Mouse (Mus musculus): Measurements from ENCODE around the gene Hmgcl.
"Not testable (repeated sequence)": the region's sequence is repeated elsewhere in the genome, so short reads cannot be mapped to it uniquely, and the experiment has no call there.

Gene Hmgcl

DNA sequence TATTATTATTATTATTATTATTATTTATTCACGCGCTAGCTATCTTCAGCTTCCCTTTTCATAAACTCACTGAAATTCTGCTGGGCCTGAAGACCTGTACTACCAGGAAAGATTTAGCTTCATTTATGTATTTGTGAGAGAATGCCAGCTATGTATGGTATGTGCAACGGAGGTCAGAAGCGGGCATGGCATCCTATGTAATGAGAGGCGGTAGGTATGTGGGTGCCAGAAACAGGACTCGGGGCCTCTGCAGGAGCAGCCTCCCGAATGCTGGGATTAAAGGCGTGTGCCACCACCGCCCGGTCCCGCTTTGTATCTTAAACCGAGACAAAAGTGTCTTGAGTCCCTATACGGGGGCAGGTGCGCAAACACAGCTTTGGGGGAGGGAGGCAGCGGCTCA lies 16.7 kb downstream of the Hmgcl start:
- DNase-seq: no peak

DNA sequence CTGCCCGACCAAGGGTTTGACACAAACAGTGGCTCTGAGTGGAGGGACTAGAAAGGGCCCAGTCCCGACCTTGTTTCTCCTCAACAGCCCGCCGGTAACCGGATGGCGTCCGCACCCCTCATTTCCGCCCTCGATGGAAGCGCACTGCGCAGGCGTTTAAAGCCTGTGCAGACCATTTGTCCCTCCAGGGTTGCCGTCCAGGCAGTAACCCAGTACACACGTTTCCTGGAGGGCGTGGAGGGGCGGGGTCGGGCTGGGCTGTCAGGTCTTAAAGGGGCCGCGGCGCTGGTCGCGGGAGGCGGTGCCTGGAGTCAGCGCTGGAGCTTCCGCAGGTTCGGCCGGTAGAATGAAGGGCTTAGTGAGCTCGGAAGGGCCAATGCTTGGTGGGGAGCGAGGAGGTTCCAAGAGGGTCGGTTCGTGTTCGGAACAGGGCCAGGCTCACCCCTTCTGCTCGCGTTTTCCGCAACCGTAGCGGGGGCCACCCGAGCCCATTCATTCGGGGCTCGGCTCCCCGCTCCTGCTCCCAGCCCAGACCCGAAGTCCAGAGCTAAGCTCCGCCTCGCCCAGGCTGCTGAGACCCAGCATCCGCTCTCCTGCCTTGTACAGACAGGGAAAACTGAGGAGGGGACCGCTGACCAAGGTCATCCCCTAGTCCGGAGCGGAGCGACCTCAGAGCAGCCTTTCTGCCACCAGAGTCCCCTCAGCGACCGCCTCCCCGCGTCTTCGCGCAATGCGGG lies 17.4 kb downstream of the Hmgcl start, which contains the start of gene Gale:
Gale (plus strand) TSS at position 271 of the 737 bp plus-strand sequence.
- DNase-seq: peak; percentile 96

GRCm38 (mm10) chr4:135964426-135964825 lies 18.2 kb downstream of the Hmgcl start:
- DNase-seq: peak; percentile 54

DNA sequence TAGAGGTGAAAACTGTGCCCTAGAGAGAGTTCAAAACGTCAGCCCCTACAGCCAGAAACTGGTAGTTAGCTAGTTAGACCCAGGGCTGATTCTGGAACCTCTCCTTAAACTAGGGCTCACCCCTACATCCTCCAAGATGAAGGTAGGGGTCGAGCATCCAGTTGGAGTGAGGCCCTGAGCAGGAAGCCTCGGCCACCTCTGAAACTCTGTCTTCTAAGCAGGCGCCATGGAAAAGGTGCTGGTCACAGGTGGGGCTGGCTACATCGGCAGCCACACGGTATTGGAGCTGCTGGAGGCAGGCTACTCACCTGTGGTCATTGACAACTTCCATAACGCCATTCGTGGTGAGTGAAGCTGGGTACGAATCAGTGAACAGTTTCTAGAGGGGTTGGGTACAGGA lies 18.9 kb downstream of the Hmgcl start:
- no peak for DNase-seq

DNA sequence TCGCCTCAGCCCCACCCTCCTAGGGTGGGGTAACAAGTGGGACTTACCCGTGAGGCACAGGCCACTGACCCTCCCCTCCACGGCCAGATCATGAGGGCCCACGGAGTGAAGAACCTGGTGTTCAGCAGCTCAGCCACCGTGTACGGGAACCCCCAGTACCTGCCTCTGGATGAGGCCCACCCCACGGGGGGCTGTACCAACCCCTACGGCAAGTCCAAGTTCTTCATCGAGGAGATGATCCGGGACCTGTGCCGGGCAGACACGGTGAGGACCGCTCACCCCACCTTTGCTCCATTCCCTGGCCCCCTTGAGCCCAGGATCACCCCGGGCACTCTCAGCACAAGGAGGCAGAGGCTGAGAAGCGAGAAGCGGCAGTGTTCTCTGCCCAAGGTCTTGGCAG lies 20.0 kb downstream of the Hmgcl start:
- DNase-seq: no peak

DNA sequence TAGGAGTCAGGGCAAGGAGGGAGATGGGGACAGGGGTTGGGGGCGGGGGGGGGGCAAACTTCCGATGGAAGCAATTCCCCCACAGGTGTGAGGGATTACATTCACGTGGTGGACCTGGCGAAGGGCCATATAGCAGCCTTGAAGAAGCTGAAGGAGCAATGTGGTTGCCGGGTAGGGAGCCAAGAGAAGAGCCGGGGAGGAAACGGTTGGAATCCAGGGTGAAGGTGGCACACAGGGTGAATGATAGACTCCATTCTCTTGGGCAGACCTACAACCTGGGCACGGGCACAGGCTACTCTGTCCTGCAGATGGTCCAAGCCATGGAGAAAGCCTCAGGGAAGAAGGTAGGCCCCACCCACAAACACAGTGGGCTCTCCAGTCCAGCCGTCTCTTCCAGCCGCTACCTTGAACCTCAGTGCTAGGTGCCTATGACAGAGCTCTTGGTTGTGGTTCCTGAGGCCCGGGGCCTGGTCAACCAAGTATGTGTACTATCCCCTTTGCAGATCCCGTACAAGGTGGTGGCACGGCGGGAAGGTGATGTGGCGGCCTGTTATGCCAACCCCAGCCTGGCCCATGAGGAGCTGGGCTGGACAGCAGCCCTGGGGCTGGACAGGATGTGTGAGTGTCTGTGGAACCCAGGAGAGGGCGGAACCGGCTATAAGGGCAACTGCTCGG lies 21.0 kb downstream of the Hmgcl start:
- DNase-seq: no peak

DNA sequence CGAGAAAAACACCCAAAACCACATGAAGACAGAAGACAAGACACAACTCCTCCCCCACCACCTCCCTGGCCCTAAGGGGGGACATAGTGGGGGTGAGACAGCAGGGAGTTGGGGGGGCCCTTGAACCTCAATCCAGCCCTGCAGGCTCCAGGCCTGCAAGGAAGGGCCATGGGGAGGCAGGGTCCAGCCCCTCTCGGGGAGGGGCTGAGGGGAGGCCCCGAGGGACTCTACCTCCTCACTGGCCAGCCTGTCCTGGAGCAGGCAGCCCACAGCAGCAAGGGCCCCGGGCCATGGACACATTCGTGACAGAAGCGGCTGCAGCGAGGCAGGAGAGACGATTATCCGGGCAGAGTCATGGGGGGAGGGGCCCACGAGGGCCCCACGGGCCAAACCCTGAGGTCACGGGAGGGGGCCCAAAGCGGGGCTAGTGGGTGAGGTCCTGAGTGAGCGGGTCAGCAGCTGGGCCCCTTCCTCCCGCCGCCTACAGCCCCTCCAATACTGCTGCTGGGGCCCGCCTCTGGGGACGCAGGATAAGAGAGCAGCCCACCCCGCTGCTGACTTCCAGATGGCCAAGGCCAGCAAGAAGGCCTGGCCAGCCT lies 22.1 kb downstream of the Hmgcl start:
- no peak for DNase-seq

- DNase-seq: no peak
Observed at GRCm38 (mm10) chr4:135969070-135969750, 23.0 kb downstream of the Hmgcl start.

- DNase-seq: no peak
Observed at GRCm38 (mm10) chr4:135970585-135970984, 24.3 kb downstream of the Hmgcl start.

DNA sequence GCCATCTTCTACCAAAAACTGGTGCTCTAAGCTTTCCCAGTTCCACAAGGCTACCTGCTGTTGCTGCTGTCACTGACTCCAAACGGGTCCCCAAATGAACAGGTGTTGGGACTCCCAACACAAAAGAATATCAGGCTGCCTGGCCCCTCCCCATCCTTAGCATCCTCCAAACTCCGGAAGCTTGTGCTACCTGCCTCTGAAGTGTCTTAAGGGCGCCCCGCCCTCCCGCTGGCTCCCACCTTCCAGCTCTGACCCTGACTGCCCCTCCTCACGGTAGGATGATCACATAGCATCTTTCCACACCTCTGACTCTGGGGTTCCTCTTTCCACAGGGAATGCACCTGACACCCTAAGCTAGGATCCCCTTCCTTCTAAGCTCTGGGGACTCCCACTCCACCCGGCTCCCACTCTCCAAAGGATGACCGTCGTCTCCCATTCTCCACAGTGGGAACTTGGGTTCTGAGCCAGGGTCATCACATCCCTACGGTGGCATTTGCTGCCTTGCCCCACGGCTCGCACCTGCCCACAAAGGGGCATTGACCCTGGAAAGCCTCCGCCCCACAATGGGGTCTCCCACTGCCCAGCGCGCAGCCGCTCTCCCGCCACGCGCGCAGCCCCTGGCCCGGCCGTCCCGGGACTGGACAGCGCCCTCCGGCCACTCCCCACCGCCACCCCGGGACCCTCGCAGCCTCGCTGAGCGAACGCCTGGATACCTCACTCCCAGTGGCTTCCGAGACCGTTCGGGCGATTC lies 25.7 kb downstream of the Hmgcl start:
- no peak for DNase-seq

DNA sequence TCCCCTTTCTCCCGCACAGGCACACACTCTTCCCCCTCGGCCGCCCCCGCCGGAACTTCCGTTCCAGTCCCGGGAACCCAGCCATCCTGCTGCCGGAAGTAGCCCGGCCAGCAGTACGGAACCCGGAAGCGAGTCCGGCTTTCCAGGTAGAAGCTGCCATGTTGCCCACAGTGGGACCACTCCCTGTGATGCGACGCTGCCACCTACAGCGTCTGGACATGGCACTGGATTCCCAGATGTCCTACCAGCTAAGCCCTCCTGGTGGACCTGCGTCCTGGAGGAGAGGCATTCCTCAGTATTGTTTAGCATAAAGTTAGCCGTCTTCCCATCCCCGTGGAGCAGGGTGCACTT lies 26.3 kb downstream of the Hmgcl start, which contains the start of gene Lypla2:
Lypla2 (minus strand) TSS at position 71 of the 351 bp plus-strand sequence.
- DNase-seq: peak; percentile 94

- DNase-seq: no peak
Observed at GRCm38 (mm10) chr4:135972911-135973811, 26.9 kb downstream of the Hmgcl start.

GRCm38 (mm10) chr4:135976146-135976545 lies 29.9 kb downstream of the Hmgcl start:
- no peak for DNase-seq

DNA sequence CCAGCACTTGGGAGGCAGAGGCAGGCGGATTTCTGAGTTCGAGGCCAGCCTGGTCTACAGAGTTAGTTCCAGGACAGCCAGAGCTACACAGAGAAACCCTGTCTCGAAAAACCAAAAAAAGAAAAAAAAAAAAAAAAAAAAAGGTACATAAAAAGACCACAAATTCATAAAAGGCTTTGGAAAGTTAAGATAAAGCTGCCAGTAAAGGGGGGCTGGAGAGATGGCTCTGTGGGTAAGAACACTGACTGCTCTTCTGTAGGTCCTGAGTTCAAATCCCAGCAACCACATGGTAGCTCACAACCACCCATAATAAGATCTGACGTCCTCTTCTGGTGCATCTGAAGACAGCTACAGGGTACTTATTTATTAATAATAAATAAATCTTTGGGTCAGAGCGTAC lies 34.0 kb downstream of the Hmgcl start:
- DNase-seq: not testable (repeated sequence)

GRCm38 (mm10) chr4:135981524-135982063 lies 35.3 kb downstream of the Hmgcl start:
- peak; percentile 89 for DNase-seq

- DNase-seq: no peak
Observed at GRCm38 (mm10) chr4:135984556-135984955, 38.3 kb downstream of the Hmgcl start.

GRCm38 (mm10) chr4:135985193-135985592 lies 38.9 kb downstream of the Hmgcl start:
- DNase-seq: no peak

DNA sequence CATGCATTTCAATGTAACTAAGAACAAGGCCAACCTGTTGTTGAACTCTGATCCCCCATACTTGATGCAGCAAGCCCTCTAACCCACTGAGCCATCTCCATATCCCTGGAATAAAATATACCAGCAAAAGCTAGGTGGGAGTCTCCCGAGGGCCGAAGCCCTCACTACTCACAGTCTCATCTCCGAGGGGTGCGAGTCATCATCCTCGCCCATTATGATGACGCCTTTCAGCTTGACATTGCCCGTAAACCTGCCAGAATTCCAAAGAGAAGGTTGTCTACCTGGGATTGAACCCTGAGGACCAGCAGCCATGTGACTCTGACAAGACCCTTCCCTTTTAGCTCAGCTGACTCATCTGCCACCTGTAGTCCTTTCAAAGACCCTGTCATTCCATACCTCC lies 39.5 kb downstream of the Hmgcl start:
- no peak for DNase-seq

DNA sequence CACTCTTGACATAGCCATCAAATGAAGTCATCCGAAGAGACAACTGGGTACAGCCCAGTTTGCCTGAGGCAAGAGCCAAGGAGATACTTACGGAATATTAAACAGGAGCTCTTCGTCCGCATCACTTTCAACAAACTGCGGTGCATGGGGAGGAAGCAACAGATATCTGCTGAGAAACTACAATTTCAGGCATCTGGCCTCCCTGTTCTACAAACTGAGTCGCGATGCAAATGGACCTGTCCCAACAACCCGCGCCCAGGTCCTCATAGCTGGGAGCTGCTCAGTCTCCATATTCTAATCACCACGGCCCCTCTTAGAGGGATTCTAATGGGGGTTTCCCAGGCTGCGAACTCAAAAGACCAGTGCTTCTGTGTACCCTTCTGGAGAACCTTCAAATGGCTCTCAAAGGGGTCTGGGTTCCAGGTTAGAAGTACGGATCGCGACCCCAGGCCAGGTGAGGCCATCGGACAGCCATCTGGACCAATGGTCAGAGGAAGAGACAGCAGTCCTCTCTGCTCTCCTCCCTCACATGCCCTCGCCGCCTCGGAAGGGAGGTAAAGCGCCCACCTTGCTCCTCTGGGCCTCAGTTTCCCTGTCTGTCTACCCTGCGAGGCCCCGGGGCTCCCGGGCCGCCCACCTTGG lies 40.2 kb downstream of the Hmgcl start:
- DNase-seq: no peak

DNA sequence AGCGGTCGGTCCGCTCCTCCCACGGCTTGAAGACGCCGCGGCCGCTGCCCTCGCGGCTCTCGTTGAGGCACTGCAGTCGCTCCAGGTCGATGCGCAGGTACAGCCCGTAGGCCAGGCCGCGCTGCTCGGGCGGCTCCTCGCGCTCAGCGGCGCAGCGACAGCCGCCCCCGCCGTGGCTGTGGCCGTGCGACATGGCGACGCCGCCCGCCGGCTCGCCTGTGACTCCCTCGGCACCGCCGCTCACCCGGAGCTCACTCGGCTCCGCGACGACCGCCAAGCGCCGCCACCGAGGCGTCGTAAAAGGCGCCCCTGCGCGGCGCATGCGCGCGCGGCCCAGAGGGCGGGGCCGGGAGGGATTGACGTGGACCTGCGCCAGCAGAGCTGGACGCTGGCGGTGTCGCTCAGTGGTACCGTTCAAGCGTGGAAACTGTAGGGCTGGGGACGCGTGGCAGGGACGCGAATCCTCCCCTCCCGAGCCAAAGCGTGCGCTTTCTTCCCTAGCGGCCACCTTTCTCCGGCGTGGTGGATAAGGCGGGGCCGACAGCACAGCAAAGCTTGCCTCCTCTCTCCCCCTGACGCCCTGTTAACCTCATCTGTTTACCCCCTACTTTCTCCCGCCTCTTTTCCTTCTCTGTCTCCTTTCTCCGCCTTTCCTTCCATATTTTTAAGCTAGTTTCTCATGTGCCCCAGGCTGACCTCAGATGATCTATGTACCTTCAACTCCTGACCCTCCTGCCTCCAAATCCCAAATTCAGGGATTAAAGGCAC lies 40.9 kb downstream of the Hmgcl start, which contains the start of gene Pithd1:
Pithd1 (minus strand) TSS at position 322 of the 768 bp plus-strand sequence.
- DNase-seq: peak; percentile 93

Measured in right cerebral cortex, adult 18-20 months (tissue).